Mouse (Mus musculus) neural tube, embryonic 13.5 days (tissue): ENCODE results near the gene Sema4c. TPM values are rescaled to one million over a fixed set of nuclear protein-coding genes. Genes with fewer than 3 reads are reported as not detected.

Experiments used
- ATAC-seq: fragments of 200-750 bp; cut with Nextera tagmentation; 2 replicates; pipeline ENCODE4 v1.8.0; 2017; ENCODE audit warnings: low read depth, mild to moderate bottlenecking, moderate TSS enrichment, moderate library complexity
- H3K27ac ChIP-seq: fragments of 300-500 bp; sonication (generic); replicated peaks from 2 replicates; pipeline ENCODE4 v1.5.1; 2015; ENCODE audit warnings: moderate library complexity, mild to moderate bottlenecking, inconsistent platforms
- H3K27me3 ChIP-seq: fragments of 300-500 bp; sonication (generic); 2 replicates; pipeline ENCODE4 v1.6.1; 2015; ENCODE audit warnings: mild to moderate bottlenecking, inconsistent platforms
- H3K36me3 ChIP-seq: fragments of 300-500 bp; sonication (generic); 2 replicates; pipeline ENCODE4 v1.6.1; 2015; ENCODE audit warnings: mild to moderate bottlenecking, inconsistent platforms
- H3K4me1 ChIP-seq: fragments of 300-500 bp; sonication (generic); replicated peaks from 2 replicates; pipeline ENCODE4 v1.6.1; 2015; ENCODE audit warnings: inconsistent platforms
- H3K4me2 ChIP-seq: fragments of 300-500 bp; sonication (generic); 2 replicates; pipeline ENCODE4 v1.6.1; 2015; ENCODE audit warnings: inconsistent platforms, mild to moderate bottlenecking, moderate library complexity
- H3K4me3 ChIP-seq: fragments of 300-500 bp; sonication (generic); 2 replicates; pipeline ENCODE4 v1.5.1; 2015; ENCODE audit warnings: mild to moderate bottlenecking, inconsistent platforms
- H3K9ac ChIP-seq: fragments of 300-500 bp; sonication (generic); 2 replicates; pipeline ENCODE4 v1.6.1; 2015; ENCODE audit warnings: moderate library complexity, mild to moderate bottlenecking, inconsistent platforms
- H3K9me3 ChIP-seq: fragments of 300-500 bp; sonication (generic); 2 replicates; pipeline ENCODE4 v1.6.1; 2016; ENCODE audit warnings: inconsistent platforms
- WGBS: fragments of 180-500 bp; shearing (Covaris S2); methylation state at CpG from one replicate; pipeline ENCODE4 v1.1.7; 2015; 5-methylcytosine and 5-hydroxymethylcytosine counted together
- polyA plus RNA-seq: library from polyadenylated mRNA; unstranded; fragments of >200 nt; fragmentation: Nextera tagmentation; extraction: Ambion mirVana; gene quantifications from 2 replicates; pipeline ENCODE4 v1.2.1, GENCODE M21; 2015

Sema4c gene
- polyA plus RNA-seq, 1 experiment from 2014 or later: 25.2 TPM

GRCm38 (mm10) chr1:36550075-36550863 lies 7.9 kb downstream of the Sema4c start:
- Histone ChIP-seq H3K4me1 (peaks cover 62% of the 10 kb centered on the region), H3K27me3 (no peaks in the 10 kb centered on the region), H3K4me2 (no peak overlapping the region), H3K27ac (no peak overlapping the region), H3K9me3 (no peaks in the 10 kb centered on the region), H3K4me3 (no peak overlapping the region), H3K9ac (peak overlapping the region; percentile 48; the same call in 1 of the 2 replicates), H3K36me3 (peaks cover 71% of the 10 kb centered on the region)
- no peak for ATAC-seq
- 75% methylated on average over 20 of the region's 20 CpGs for WGBS

GRCm38 (mm10) chr1:36549491-36549890 lies 8.7 kb downstream of the Sema4c start:
- H3K4me1 ChIP-seq: peaks cover 54% of the 10 kb centered on the region

GRCm38 (mm10) chr1:36548771-36549170 lies 9.4 kb downstream of the Sema4c start:
- H3K27me3 ChIP-seq: no peaks in the 10 kb centered on the region
- no peak for ATAC-seq
- peak overlapping the region; percentile 82 for H3K27ac ChIP-seq
- peaks cover 56% of the 10 kb centered on the region for H3K36me3 ChIP-seq
- H3K9me3 ChIP-seq: no peaks in the 10 kb centered on the region
- H3K9ac ChIP-seq: peak overlapping the region; percentile 48
- WGBS: 50% methylated on average over 8 of the region's 8 CpGs
- H3K4me2 ChIP-seq: peak overlapping the region; percentile 9; the same call in 1 of the 2 replicates
- H3K4me1 ChIP-seq: peaks cover 47% of the 10 kb centered on the region
- no peak overlapping the region for H3K4me3 ChIP-seq

More at GRCm38 (mm10) chr1:36549491-36549890, 8.7 kb downstream of the Sema4c start:
- no peak overlapping the region for H3K27ac ChIP-seq
- no peaks in the 10 kb centered on the region for H3K27me3 ChIP-seq
- no peaks in the 10 kb centered on the region for H3K9me3 ChIP-seq
- no peak overlapping the region for H3K4me3 ChIP-seq
- 0 out of 2 replicates have a peak overlapping the region, but pooled peaks have one; percentile 9 for H3K4me2 ChIP-seq
- no peak for ATAC-seq
- peaks cover 64% of the 10 kb centered on the region for H3K36me3 ChIP-seq
- WGBS: 75% methylated on average over 18 of the region's 18 CpGs
- peak overlapping the region; percentile 48; the same call in 1 of the 2 replicates for H3K9ac ChIP-seq

GRCm38 (mm10) chr1:36547981-36548598 lies 10.1 kb downstream of the Sema4c start:
- Histone ChIP-seq H3K4me3 (no peak overlapping the region), H3K4me1 (peaks cover 42% of the 10 kb centered on the region), H3K4me2 (peak overlapping the region; percentile 9; the same call in 1 of the 2 replicates), H3K36me3 (peaks cover 50% of the 10 kb centered on the region), H3K27me3 (no peaks in the 10 kb centered on the region), H3K27ac (peak overlapping the region; percentile 82), H3K9ac (peak overlapping the region; percentile 48), H3K9me3 (no peaks in the 10 kb centered on the region)
- ATAC-seq: no peak
- 31% methylated on average over 9 of the region's 9 CpGs for WGBS

- Histone ChIP-seq H3K4me2 (peak within 1 kb of the TSS; percentile 56), H3K4me1 (peaks cover 42% of the 10 kb centered on the region), H3K36me3 (peaks cover 41% of the 10 kb centered on the region), H3K9ac (peak within 1 kb of the TSS; percentile 80), H3K27me3 (no peaks in the 10 kb centered on the region), H3K4me3 (peak within 1 kb of the TSS; percentile 56), H3K27ac (peak within 1 kb of the TSS; percentile 82), H3K9me3 (no peaks in the 10 kb centered on the region)
- under 1% methylated on average over 43 of the region's 43 CpGs for WGBS
- peak; percentile 96 for ATAC-seq
These were observed 11.2 kb downstream of the Sema4c start, which contains the start of gene Ankrd39 for GRCm38 (mm10) chr1:36546888-36547471. Ankrd39 (minus strand) TSS chr1:36547445.

GRCm38 (mm10) chr1:36545845-36546600 lies 12.1 kb downstream of the Sema4c start:
- peaks cover 40% of the 10 kb centered on the region for H3K36me3 ChIP-seq
- peak overlapping the region; percentile 56 for H3K4me3 ChIP-seq
- H3K27me3 ChIP-seq: no peaks in the 10 kb centered on the region
- H3K9me3 ChIP-seq: no peaks in the 10 kb centered on the region
- peak overlapping the region; percentile 56 for H3K4me2 ChIP-seq
- H3K4me1 ChIP-seq: peaks cover 42% of the 10 kb centered on the region
- H3K9ac ChIP-seq: peak overlapping the region; percentile 80
- no peak overlapping the region for H3K27ac ChIP-seq
- WGBS: 66% methylated on average over 19 of the region's 19 CpGs
- no peak for ATAC-seq

- ATAC-seq: no peak
- 76% methylated on average over 2 of the region's 2 CpGs for WGBS
- H3K9ac ChIP-seq: no peak overlapping the region
- H3K27ac ChIP-seq: no peak overlapping the region
- H3K27me3 ChIP-seq: no peaks in the 10 kb centered on the region
- H3K4me2 ChIP-seq: 0 out of 2 replicates have a peak overlapping the region, but pooled peaks have one; percentile 56
- H3K9me3 ChIP-seq: no peaks in the 10 kb centered on the region
- H3K36me3 ChIP-seq: peaks cover 39% of the 10 kb centered on the region
- H3K4me3 ChIP-seq: no peak overlapping the region
- H3K4me1 ChIP-seq: peaks cover 42% of the 10 kb centered on the region
These were observed 12.8 kb downstream of the Sema4c start for GRCm38 (mm10) chr1:36545382-36545781.

GRCm38 (mm10) chr1:36542925-36543324 lies 15.2 kb downstream of the Sema4c start:
- Histone ChIP-seq H3K27me3 (no peaks in the 10 kb centered on the region), H3K4me1 (peaks cover 20% of the 10 kb centered on the region), H3K4me3 (no peak overlapping the region), H3K9ac (no peak overlapping the region), H3K4me2 (no peak overlapping the region), H3K36me3 (peaks cover 36% of the 10 kb centered on the region), H3K27ac (no peak overlapping the region), H3K9me3 (no peaks in the 10 kb centered on the region)
- no peak for ATAC-seq
- 89% methylated on average over 9 of the region's 9 CpGs for WGBS

- H3K27ac ChIP-seq: no peak overlapping the region
- H3K27me3 ChIP-seq: no peaks in the 10 kb centered on the region
- 87% methylated on average over 16 of the region's 16 CpGs for WGBS
- peaks cover 40% of the 10 kb centered on the region for H3K36me3 ChIP-seq
- no peak overlapping the region for H3K9ac ChIP-seq
- H3K4me2 ChIP-seq: no peak overlapping the region
- H3K9me3 ChIP-seq: no peaks in the 10 kb centered on the region
- no peak for ATAC-seq
- H3K4me3 ChIP-seq: no peak overlapping the region
- peaks cover 13% of the 10 kb centered on the region for H3K4me1 ChIP-seq
These were observed 16.3 kb downstream of the Sema4c start for GRCm38 (mm10) chr1:36541844-36542243.

- WGBS: 92% methylated on average over 12 of the region's 12 CpGs
- H3K27ac ChIP-seq: no peak overlapping the region
- no peak for ATAC-seq
These were observed 17.3 kb downstream of the Sema4c start for GRCm38 (mm10) chr1:36540807-36541206.

GRCm38 (mm10) chr1:36540132-36540531 lies 18.0 kb downstream of the Sema4c start:
- peaks cover 40% of the 10 kb centered on the region for H3K36me3 ChIP-seq
- no peaks in the 10 kb centered on the region for H3K9me3 ChIP-seq
- WGBS: 90% methylated on average over 11 of the region's 11 CpGs
- no peak for ATAC-seq
- H3K4me3 ChIP-seq: no peak overlapping the region
- no peak overlapping the region for H3K4me2 ChIP-seq
- no peaks in the 10 kb centered on the region for H3K4me1 ChIP-seq
- H3K9ac ChIP-seq: no peak overlapping the region
- H3K27me3 ChIP-seq: no peaks in the 10 kb centered on the region
- H3K27ac ChIP-seq: no peak overlapping the region

More at GRCm38 (mm10) chr1:36540807-36541206, 17.3 kb downstream of the Sema4c start:
- H3K36me3 ChIP-seq: peaks cover 40% of the 10 kb centered on the region
- H3K4me1 ChIP-seq: peaks cover 5% of the 10 kb centered on the region
- no peaks in the 10 kb centered on the region for H3K27me3 ChIP-seq
- H3K9ac ChIP-seq: no peak overlapping the region
- no peak overlapping the region for H3K4me3 ChIP-seq
- no peak overlapping the region for H3K4me2 ChIP-seq
- H3K9me3 ChIP-seq: no peaks in the 10 kb centered on the region
